Mouse (Mus musculus): ENCODE results near the gene Mn1.

The Mn1 gene

DNA sequence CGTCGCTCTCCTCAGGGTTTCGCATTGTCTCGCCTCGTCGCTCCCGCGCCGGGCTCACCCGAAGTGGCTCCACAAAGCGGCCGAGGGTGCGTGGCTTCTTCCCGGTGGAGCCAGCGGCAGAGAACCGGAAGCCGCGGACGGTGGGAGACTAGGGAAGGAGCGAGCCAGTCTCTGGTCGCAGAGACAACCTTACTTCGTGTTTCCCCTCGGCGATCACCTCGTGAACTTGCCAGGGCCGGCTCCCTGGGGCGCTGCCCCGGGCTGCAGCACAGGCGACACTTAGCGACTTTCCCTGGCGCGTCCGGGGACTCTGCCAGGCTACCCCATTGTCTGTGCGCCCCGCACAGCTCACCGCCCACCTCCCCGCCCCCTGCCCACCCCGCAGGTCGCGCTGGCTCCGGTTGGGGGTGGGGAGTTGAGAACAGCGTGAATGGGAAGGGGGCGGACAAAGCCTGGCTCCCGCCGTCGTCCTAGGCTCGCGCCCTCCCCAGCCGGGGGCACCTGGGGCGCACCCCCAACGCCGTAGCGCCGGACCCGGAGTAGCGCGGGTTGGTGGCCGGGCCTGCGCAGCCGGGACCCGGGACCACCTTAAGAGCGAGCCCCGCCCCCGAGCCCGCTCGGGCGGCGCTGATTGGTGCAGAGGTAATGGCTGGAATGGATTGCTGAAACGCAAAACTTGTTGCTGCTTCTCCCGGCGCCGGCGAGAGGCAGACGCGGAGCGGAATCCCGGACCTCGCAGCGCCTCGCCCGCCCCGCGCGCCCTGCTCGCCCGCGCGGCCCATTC lies at the start of gene Mn1:
TSS of gene Mn1 (plus strand) at position 772 of the 784 bp plus-strand sequence.
- peak; percentile 84 to 88 for DNase-seq

GRCm38 (mm10) chr5:111367937-111368517 lies 49.1 kb upstream of the Mn1 start:
- no peak for DNase-seq

- no peak for DNase-seq
Observed at GRCm38 (mm10) chr5:111368576-111368975, 48.6 kb upstream of the Mn1 start.

DNA sequence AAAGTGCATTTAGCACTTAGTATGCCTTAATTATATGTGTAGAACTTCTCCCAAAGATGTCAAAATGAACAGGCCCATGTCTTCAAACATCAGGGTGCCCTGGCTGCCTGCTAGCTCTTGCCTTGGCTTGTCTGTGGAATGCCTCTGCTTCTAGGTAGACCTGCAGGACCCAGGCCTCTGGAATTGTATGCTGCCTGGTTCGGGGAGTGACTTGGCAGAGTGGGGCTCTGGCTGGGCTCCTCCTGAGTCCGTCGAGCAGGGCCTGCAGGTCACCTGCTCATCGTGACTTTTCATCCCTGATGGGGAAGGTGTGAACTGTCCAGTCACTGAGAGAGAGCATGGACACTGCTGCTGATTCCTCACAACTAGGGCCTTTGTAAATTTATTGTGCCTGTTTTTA lies 41.5 kb upstream of the Mn1 start:
- no peak for DNase-seq

GRCm38 (mm10) chr5:111376276-111377020 lies 40.7 kb upstream of the Mn1 start:
- DNase-seq: no peak

DNA sequence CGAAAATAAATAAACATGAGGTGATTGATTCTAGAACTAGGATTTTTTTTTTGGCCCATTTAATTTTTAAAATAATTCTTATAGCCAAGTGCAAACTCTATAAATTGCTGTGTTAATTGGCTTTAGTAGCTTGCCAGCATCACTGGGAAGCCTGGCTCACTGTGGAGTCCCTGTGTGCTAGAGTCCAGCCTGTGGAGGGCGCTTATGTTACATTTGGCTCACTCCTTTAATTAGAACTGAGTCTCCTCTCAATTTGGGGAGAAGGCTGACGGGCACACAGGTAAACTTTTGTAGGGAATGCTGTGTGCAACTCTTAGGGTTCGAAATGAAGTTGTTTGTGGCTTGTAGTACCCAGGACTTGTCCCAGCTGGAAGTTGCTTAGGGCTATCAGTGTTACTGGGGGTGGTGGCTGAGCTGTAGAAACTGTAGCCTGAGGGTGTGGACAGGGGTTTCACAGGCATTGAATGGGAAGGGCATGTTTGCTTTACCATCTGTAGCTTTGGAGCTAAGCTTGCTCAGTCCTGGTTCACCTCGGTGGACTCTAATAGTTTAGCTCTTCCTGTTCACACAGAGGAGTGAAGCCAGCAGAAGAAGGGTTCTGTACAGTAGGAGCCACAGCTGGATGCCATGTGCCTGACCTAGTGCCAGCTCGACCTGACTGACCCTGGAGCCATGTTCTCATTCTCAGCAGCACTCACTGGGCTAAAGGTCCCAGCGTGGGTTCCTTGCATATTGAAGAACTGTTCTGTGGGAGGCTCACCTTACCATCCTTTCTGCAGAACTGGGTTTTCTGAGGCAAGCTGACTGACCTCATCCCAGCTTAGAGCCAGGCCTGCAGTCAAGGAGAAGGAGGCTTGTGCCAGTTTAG lies 38.8 kb upstream of the Mn1 start:
- DNase-seq: no peak

GRCm38 (mm10) chr5:111383335-111383734 lies 33.8 kb upstream of the Mn1 start:
- no peak for DNase-seq

GRCm38 (mm10) chr5:111390911-111391310 lies 26.3 kb upstream of the Mn1 start:
- DNase-seq: no peak

DNA sequence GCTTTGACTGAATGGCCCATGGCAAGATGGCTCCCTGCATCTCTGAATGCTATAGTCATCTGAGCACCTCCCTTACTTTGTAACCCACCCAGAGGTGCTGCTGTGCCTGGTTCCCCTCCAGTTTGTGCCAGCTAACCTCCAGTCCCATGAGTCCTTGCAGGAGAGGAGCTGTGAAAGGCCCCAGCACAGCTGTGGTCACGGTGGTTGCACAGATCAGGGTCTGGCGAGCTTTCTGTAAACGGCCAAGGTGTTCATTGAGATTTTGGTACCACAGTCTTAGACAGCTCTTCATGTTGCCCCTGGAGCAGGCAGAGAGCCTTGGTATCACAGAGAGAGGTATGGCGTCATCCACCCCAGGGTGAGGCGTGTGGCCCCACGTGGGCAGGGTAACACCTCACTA lies 25.7 kb upstream of the Mn1 start:
- no peak for DNase-seq

DNA sequence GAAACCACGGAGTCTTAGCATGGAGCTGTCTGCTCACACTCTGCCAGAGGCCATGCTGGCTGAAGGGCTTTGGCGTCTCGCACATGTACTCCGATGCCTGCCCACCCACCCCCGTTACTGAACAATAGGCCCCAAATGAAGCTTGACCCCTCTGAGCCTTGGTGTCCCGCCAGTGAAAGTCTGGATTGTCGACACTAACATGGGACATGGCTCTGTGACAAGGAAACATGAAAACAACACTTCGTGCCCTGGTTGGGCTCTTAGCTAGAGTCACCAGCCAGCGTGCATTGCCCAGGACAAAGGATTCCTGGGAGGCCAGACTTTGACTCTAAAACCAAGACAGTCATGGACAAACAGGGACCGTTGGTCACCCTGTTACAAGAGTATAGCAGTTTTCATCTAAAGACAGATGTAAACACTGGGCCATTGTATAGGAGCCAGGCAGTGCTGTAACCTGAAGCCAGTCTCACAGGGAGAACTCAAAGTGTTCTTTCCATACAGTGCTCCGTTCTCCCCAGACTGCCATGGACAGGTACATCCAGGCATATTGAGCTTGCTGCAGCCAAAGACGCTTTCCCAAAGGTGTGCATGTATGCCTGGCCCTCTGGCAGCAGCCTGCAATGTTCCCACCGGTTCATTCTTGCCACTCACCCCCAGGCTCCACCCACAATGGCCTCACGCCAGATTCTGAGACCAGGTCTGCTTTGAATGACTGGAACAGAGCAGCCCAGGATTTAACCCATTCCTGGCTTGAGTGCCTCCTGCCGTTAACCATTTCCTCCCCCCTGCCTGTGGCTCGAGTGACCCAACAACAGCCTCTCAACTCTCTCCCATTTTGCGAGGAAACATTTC lies 23.6 kb upstream of the Mn1 start:
- DNase-seq: peak; percentile 72 to 74

DNA sequence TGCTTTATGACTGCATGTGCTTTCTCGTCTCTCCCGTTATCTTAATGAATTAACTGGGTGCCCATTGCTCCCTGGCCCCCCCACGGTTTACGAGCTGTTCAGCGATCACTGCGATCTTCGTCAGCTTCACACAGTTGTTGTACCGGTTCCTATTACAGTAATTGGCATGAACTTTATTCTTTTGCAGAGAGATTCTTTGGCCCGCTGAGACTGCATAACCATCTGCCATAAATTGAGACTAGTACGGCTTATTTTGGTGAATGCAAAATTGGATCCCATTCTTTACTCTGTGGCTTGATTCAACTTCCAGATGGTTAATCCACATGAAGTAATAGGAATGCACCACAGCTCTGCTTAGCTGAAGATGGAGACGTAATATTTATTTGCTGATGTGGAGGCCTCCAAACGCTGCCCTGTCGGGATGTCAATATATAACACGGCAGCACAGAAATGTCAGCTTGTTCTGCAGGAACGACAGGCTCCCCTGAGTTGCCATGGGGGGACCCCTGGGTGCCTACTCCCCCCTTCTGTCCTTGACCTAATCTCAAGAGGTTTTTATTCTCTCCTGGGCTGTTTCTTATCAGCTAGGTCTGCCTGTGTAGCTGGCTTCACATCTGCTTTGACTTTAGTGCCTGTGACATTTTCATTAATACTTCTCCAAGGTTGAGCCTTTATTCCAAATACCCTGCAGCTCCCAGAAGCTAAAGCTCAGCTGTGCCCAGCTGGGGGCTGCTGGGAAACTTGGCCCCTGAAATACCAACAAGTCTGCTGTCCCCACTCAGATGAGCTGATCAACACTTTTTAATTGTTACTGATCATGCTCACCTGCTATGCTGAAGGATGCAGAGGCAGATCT lies 22.7 kb upstream of the Mn1 start:
- no peak for DNase-seq

- no peak for DNase-seq
Observed at GRCm38 (mm10) chr5:111395771-111396170, 21.4 kb upstream of the Mn1 start.

DNA sequence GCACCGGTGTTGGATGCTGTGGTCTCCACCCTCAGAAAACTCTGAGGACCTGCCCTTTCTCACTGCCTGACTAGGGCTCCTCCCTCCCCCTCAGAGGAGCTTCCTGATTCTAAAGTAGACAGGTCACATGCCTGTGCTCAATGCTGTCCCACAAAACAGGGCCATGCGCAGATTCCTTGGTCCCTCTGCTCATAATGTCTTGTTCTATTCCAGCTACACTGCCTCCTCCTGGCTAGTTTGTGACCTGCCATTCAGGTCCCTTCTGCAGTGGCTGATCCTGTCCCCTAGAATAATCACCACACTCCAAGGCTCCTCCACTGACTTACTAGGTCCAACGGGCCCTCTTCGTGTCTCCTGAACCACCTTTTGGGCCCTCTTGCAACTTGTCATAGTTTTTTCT lies 21.0 kb upstream of the Mn1 start:
- DNase-seq: no peak

GRCm38 (mm10) chr5:111398471-111398870 lies 18.7 kb upstream of the Mn1 start:
- DNase-seq: no peak

DNA sequence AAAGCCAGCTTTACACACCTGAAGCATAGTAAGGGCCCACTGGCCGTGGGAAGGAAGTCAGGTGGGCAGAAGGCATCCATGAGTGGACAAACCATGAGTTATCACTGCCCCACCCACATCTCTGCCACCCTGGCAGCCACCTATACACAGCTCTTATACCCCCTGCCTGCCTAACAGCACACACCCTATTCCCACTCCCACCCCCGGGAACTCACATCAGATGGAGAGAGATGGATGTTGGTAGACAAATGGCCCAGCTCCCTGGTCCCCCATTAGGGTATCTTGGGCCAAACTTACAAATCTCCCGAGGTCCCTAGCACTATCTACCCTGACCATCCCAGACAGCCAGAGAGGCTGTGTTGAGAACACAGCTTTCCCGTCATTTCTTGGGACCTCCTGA lies 17.9 kb upstream of the Mn1 start:
- DNase-seq: no peak

DNA sequence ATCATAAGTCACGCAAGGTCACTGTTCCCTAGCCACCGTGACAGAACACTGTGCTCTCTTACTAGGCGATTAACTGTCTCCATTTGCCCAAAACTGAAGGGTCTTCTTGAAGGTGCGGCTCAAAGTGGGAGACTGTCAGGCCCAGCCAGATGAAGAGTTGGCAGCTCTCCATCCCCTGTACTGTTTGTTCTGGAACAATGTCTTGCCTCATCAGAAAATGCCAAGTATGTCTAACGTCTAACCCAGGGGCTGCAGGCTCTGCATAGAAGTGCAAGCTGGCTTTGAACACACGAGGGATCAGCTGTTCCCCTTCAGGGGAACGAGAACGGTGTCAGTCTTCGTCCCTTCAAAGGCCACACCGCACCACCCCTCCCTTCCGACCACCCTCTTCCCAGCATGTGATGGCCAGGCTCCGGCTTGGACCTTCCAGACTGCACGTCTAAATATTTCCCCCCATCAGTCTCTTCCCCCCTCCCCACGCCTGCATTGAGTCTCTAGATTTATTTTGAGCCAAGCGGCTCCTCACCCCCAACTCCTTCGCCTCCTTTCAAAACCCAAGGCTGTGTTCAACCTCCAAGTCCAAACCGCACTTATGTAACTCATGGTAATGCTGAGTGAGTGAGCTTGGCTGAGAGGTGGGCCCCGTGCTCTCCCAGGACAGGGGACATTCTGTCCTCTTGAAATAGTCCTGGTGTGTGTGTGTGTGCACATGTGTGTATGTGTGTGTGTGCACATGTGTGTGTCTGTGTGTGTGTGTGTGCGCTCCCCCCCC lies 15.1 kb upstream of the Mn1 start:
- peak in 1 of 2 experiments; percentile 43 for DNase-seq

GRCm38 (mm10) chr5:111402651-111402996 lies 14.5 kb upstream of the Mn1 start:
- DNase-seq: no peak

DNA sequence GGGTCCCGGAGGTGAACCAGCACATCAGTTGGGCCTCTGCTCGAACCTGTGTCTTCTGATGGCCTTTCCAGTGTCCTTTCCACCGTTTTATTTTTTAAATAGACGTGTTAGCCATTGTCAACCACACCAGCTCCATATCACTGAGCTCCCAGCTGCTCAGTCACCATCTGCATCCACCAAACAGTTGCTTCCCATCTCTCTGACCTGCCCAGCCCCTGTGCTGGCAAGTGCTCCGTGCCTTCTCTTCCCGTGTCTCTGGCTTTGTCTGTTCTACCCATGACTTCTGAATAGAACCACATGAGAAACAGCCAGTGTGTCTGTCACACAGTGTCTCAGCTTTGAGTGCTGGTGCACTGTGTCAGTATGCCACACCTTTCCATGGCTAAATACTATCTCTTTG lies 12.4 kb upstream of the Mn1 start:
- DNase-seq: no peak

GRCm38 (mm10) chr5:111408470-111409105 lies 8.6 kb upstream of the Mn1 start:
- DNase-seq: peak; percentile 55 to 59

Measured in lung, adult 18-20 months (tissue).